Mouse (Mus musculus): ENCODE data around the gene Cyp2t4.
A peak's percentile ranks its signal among the peaks of the same experiment; 100 is the strongest.

DNA sequence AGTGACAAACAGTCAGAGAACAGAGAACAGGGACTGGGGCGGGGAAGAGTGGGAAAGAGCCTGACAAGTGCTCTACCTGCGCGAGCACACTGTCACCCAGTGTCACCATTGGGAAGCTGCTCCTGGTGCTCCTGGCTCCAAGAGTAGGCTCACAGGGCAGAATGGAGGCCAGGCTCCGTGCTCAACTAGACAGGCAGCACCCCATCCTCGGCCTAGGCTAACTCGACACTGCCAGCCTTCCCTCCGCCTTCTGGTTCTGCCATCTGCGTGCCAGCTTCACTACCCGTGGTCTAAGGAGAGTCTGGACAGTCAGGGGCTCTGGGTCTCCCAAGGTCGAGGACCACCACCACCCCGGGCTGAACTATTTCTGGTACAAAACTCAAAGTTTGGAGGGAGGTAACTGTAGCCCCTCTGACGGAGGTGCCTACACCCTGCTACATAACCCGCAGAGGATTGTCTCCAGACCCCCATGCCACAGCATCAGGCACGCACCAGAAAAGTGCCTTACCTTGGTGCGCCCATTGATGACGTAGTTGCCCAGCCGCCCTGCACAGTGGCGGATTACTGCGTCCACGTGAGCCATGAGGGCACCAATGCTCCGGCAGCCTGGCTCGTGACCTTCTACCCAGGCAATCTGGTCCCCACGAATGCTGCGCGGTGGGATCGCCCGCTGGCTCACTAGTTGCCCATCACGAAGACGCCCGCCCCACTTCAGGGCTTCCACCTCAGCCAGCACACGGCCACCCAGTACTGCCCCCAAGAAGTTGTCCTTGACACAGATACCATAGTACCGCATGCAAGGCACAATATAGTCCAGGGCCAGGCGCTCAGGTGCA, 10.8 kb downstream of the Cyp2t4 start:
- TF ChIP-seq POLR2AphosphoS2 (IDR thresholded peaks at IDR 0.05; ENCODE audit: insufficient read length, low read depth) (peak; percentile 26), POLR2A (IDR thresholded peaks at IDR 0.05; ENCODE audit: insufficient read length, low read depth) (no peak), MAX (IDR thresholded peaks at IDR 0.05; ENCODE audit: low read depth) (no peak), TCF3 (IDR thresholded peaks at IDR 0.05; ENCODE audit: insufficient read length, low read depth) (no peak), USF1 (IDR thresholded peaks at IDR 0.05; ENCODE audit: low read depth) (no peak), CEBPB (IDR thresholded peaks at IDR 0.05; ENCODE audit: insufficient read depth, poor library complexity, severe bottlenecking) (no peak), MYOD1 (IDR thresholded peaks at IDR 0.05; ENCODE audit: control insufficient read depth in 1 of 3, insufficient read length in 2 of 3, low read depth in 2 of 3) (no peak), E2F4 (IDR thresholded peaks at IDR 0.05; ENCODE audit: insufficient read depth) (no peak), TCF12 (IDR thresholded peaks at IDR 0.05; ENCODE audit: insufficient read depth, poor library complexity, severe bottlenecking) (no peak), SRF (IDR thresholded peaks at IDR 0.05; ENCODE audit: control insufficient read depth, insufficient read length, low read depth) (no peak)

Measured in myocyte (in vitro differentiated cells).